In the genomic region with DNA sequence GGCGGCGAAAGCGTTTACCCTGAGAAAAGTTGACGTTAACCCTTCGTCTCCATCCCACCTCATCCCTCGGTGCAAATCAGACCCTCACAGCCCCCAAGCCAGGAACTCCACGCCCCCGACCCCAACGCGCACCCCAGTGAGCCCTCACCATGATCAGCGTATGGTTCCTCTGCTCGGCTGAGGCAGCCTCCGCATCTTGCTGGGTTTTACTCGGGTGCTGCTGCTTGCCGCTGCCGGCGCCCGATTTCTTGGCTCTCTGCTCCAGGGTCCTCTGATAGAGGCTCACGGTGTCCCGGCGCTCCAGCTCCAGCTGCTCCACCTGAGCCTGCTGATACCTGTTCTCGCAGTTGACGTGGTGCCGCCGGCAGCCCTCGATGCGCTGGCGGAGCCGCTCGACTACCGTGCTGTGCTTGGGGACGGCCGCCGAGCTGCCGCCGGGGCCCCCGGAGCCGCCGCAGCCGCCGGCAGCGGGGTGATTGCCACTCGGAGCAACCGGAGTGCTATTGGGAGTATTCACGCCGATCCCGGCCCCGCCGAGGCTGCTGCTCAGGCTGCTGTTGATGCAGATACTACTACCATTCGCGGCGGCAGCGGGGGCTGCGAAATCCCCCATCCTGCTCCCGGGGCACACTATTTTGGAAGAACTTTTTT, we compare ENCODE assay signal across 8 mouse cellular contexts. TPM values are rescaled to one million over a fixed set of nuclear protein-coding genes. Genes with fewer than 3 reads are reported as not detected.
A peak's percentile ranks its signal among the peaks of the same experiment; 100 is the strongest.
DNase-seq lines count a peak whose midpoint lies in the region; ATAC-seq and TF ChIP-seq lines count a peak whose summit lies in the region.

No protein-coding gene starts in this region.

- peak overlapping the region; percentile 99 for H3K27ac ChIP-seq in intestine, embryonic 16.5 days (ENCODE audit: low read length)
- H3K27ac ChIP-seq in midbrain, embryonic 12.5 days (replicated peaks) = peak overlapping the region; percentile 99
- H3K27ac ChIP-seq in spleen, adult 2 months (ENCODE audit: insufficient read depth, low read length) = peak overlapping the region; percentile 94

- H3K4me1 ChIP-seq in intestine, embryonic 16.5 days (ENCODE audit: control insufficient read depth, insufficient read depth, low read length) = peaks cover 17% of the 10 kb centered on the region
- H3K4me1 ChIP-seq in midbrain, embryonic 12.5 days = peaks cover 18% of the 10 kb centered on the region
- H3K4me1 ChIP-seq in spleen, adult 2 months (ENCODE audit: control insufficient read depth, insufficient read depth, insufficient read length) = peaks cover 8% of the 10 kb centered on the region; the same call in 1 of the 2 replicates

- H3K9ac ChIP-seq in intestine, embryonic 16.5 days (ENCODE audit: low read depth, low read length) = peak overlapping the region; percentile 95
- peak overlapping the region; percentile 98 for H3K9ac ChIP-seq in midbrain, embryonic 12.5 days (replicated peaks)

- DNase-seq in adrenal gland, adult 8-10 months = peak; percentile 45
- DNase-seq in embryo, embryonic 10 days (ENCODE audit: low spot score) = peak; percentile 52
- peak; percentile 39 to 53 for DNase-seq in gastrocnemius, postnatal 4 days (ENCODE audit: low spot score in 2 of 2)
- DNase-seq in left cerebral cortex, postnatal 4 days = peak; percentile 51
- DNase-seq in spleen, adult 2 months (ENCODE audit: low read depth in 1 of 2, low spot score in 2 of 2) = peak in 1 of 2 experiments; percentile 38

- H3K4me3 ChIP-seq in intestine, embryonic 16.5 days (ENCODE audit: low read length) = peak overlapping the region; percentile 92
- H3K4me3 ChIP-seq in midbrain, embryonic 12.5 days = peak overlapping the region; percentile 89
- H3K4me3 ChIP-seq in spleen, adult 2 months (ENCODE audit: extremely low read depth, insufficient read depth, insufficient read length) = peak overlapping the region; percentile 84

- ATAC-seq in intestine, embryonic 16.5 days = no peak
- ATAC-seq in midbrain, embryonic 12.5 days (ENCODE audit: low FRiP score, low read depth) = no peak
- no peak for ATAC-seq in megakaryocyte-erythroid progenitor cell, adult 5-6 weeks (replicated peaks; ENCODE audit: low FRiP score, low TSS enrichment, poor library complexity, severe bottlenecking)

- H3K36me3 ChIP-seq in intestine, embryonic 16.5 days (ENCODE audit: control insufficient read depth, insufficient read depth, low read length) = no peaks in the 10 kb centered on the region
- no peaks in the 10 kb centered on the region for H3K36me3 ChIP-seq in midbrain, embryonic 12.5 days
- H3K36me3 ChIP-seq in spleen, adult 2 months (ENCODE audit: control insufficient read depth, insufficient read depth, low read length) = no peaks in the 10 kb centered on the region

- TF ChIP-seq POLR2A in spleen, adult 2 months (IDR thresholded peaks at IDR 0.05; ENCODE audit: low read depth, low read length) = no peak

- H3K4me2 ChIP-seq in intestine, embryonic 16.5 days (ENCODE audit: low read depth, low read length) = peak overlapping the region; percentile 89
- H3K4me2 ChIP-seq in midbrain, embryonic 12.5 days (replicated peaks) = peak overlapping the region; percentile 84

- no peaks in the 10 kb centered on the region for H3K27me3 ChIP-seq in intestine, embryonic 16.5 days (replicated peaks; ENCODE audit: control insufficient read depth, insufficient read depth, low read length)
- H3K27me3 ChIP-seq in midbrain, embryonic 12.5 days = no peaks in the 10 kb centered on the region
- no peaks in the 10 kb centered on the region for H3K27me3 ChIP-seq in spleen, adult 2 months (ENCODE audit: control insufficient read depth, insufficient read depth, low read length)

- intact Hi-C loops in left cerebral cortex, postnatal 4 days (cut with DNase I) = loop anchor here (2.0 to 5.0 kb wide), 2 partner anchors 91 to 401 kb away; no protein-coding TSS in a partner anchor

- no peaks in the 10 kb centered on the region for H3K9me3 ChIP-seq in intestine, embryonic 16.5 days (ENCODE audit: control insufficient read depth, low read length)
- H3K9me3 ChIP-seq in midbrain, embryonic 12.5 days = no peaks in the 10 kb centered on the region

- under 1% methylated on average over 55 of the region's 55 CpGs for WGBS in intestine, embryonic 16.5 days
- WGBS in midbrain, embryonic 12.5 days = under 1% methylated on average over 55 of the region's 55 CpGs
- under 1% methylated on average over 55 of the region's 55 CpGs for WGBS in spleen, adult 2 months

- TF ChIP-seq CTCF in spleen, adult 2 months (IDR thresholded peaks at IDR 0.05; ENCODE audit: extremely low read depth, insufficient read depth, insufficient read length, insufficient replicate concordance) = no peak

RNA-seq across cellular contexts. Expression of gene Maml3, which starts 1.2 kb away (rescaled TPM):
- total RNA-seq in adrenal gland, adult 8-10 months (2022) = 10 to 100 TPM in 2 of 4 experiments, 1 to 10 TPM in 2; 6.2 to 15.8 (median 10.0) TPM
- 1 to 10 TPM; 6.5 to 7.3 TPM for total RNA-seq in gastrocnemius, postnatal 4 days (2021)
- polyA plus RNA-seq in intestine, embryonic 16.5 days (2015; fragmentation: Nextera tagmentation; extraction: Ambion mirVana) = 3.6 and 4.0 TPM in 2 replicates
- total RNA-seq in left cerebral cortex, postnatal 4 days (2021) = 1 to 10 TPM; 7.4 to 7.5 TPM
- polyA plus RNA-seq in midbrain, embryonic 12.5 days (2016; fragmentation: Nextera tagmentation; extraction: Ambion mirVana) = 8.2 and 9.3 TPM in 2 replicates
- 2.7 and 3.4 TPM in 2 replicates for polyA plus RNA-seq in spleen, adult 2 months (2012; rRNA removed)
- total RNA-seq in megakaryocyte-erythroid progenitor cell, adult 5-6 weeks (2014; fragmentation: Nextera tagmentation) = 8.5 and 10.6 TPM in 2 replicates
- total RNA-seq in megakaryocyte-erythroid progenitor cell, adult 5-6 weeks (2017) = 4.4 and 7.6 TPM in 2 replicates
